ENCODE assay signal across 8 mouse cellular contexts in genomic region chr17:86964041-86964440, GRCm38 (mm10). TPM values are rescaled to one million over a fixed set of nuclear protein-coding genes. Genes with fewer than 3 reads are reported as not detected.
DNase-seq lines count a peak whose midpoint lies in the region; ATAC-seq lines count a peak whose summit lies in the region.

No protein-coding gene starts in this region.

- peak overlapping the region; percentile 90 for H3K4me3 ChIP-seq in heart, embryonic 11.5 days (ENCODE audit: low read depth, low read length)
- H3K4me3 ChIP-seq in limb, embryonic 10.5 days: peak overlapping the region; percentile 93
- peak overlapping the region; percentile 86 for H3K4me3 ChIP-seq in neural tube, embryonic 13.5 days

- ATAC-seq in heart, embryonic 11.5 days (replicated peaks; ENCODE audit: insufficient number of reproducible peaks, low FRiP score, low TSS enrichment): no peak
- peak; percentile 0; the same call in 1 of the 2 replicates for ATAC-seq in neural tube, embryonic 13.5 days (ENCODE audit: low read depth)

- no peaks in the 10 kb centered on the region for H3K9me3 ChIP-seq in heart, embryonic 11.5 days (replicated peaks; ENCODE audit: control insufficient read depth, low read length)
- no peaks in the 10 kb centered on the region for H3K9me3 ChIP-seq in limb, embryonic 10.5 days (replicated peaks)
- no peaks in the 10 kb centered on the region for H3K9me3 ChIP-seq in neural tube, embryonic 13.5 days

- WGBS in heart, embryonic 11.5 days (ENCODE audit: insufficient replicate concordance): 0% methylated on average over 6 of the region's 6 CpGs
- WGBS in limb, embryonic 10.5 days: under 1% methylated on average over 6 of the region's 6 CpGs
- WGBS in neural tube, embryonic 13.5 days: 0% methylated on average over 6 of the region's 6 CpGs

- peak overlapping the region; percentile 96 for H3K27ac ChIP-seq in heart, embryonic 11.5 days (ENCODE audit: low read depth, low read length)
- H3K27ac ChIP-seq in limb, embryonic 10.5 days: peak overlapping the region; percentile 95
- H3K27ac ChIP-seq in neural tube, embryonic 13.5 days (replicated peaks): peak overlapping the region; percentile 89

- peaks cover 56% of the 10 kb centered on the region for H3K4me1 ChIP-seq in heart, embryonic 11.5 days (ENCODE audit: control insufficient read depth, insufficient read depth, low read length)
- H3K4me1 ChIP-seq in limb, embryonic 10.5 days: peaks cover 50% of the 10 kb centered on the region
- peaks cover 54% of the 10 kb centered on the region for H3K4me1 ChIP-seq in neural tube, embryonic 13.5 days (replicated peaks)

- H3K9ac ChIP-seq in heart, embryonic 11.5 days (ENCODE audit: low read depth, low read length): peak overlapping the region; percentile 93
- peak overlapping the region; percentile 93 for H3K9ac ChIP-seq in neural tube, embryonic 13.5 days

- peak; percentile 44 for DNase-seq in cerebellum, adult 9-11 months
- DNase-seq in cerebellum, adult 11 months: no peak
- DNase-seq in MN1 (ENCODE audit: low spot score): peak; percentile 22
- DNase-seq in limb, embryonic 10.5 days (ENCODE audit: low spot score): peak; percentile 50
- DNase-seq in layer of hippocampus, postnatal 10 days (ENCODE audit: low spot score in 2 of 2): no peak
- DNase-seq in urinary bladder, postnatal 25 days (ENCODE audit: low spot score): no peak

- peak overlapping the region; percentile 90 for H3K4me2 ChIP-seq in heart, embryonic 11.5 days
- peak overlapping the region; percentile 81 for H3K4me2 ChIP-seq in neural tube, embryonic 13.5 days

- no peaks in the 10 kb centered on the region; the same call in 1 of the 2 replicates for H3K36me3 ChIP-seq in heart, embryonic 11.5 days (ENCODE audit: control insufficient read depth, insufficient read depth, low read length)
- 0 out of 2 replicates have a peak, but pooled peaks cover 27% of the 10 kb centered on the region for H3K36me3 ChIP-seq in limb, embryonic 10.5 days
- H3K36me3 ChIP-seq in neural tube, embryonic 13.5 days: no peaks in the 10 kb centered on the region

- no peaks in the 10 kb centered on the region for H3K27me3 ChIP-seq in heart, embryonic 11.5 days (ENCODE audit: control insufficient read depth, insufficient read depth, low read length)
- H3K27me3 ChIP-seq in limb, embryonic 10.5 days (ENCODE audit: low read depth, poor library complexity, severe bottlenecking): no peaks in the 10 kb centered on the region
- H3K27me3 ChIP-seq in neural tube, embryonic 13.5 days: no peaks in the 10 kb centered on the region

RNA-seq across cellular contexts. Expression of gene Rhoq, which starts 1.2 kb away (rescaled TPM):
- polyA plus RNA-seq in heart, embryonic 11.5 days (2014; fragmentation: Nextera tagmentation; extraction: Ambion mirVana): 21.9 and 24.7 TPM in 2 replicates
- polyA plus RNA-seq in limb, embryonic 10.5 days (2016; fragmentation: Nextera tagmentation; extraction: Ambion mirVana): 10.5 and 13.3 TPM in 2 replicates
- polyA plus RNA-seq in neural tube, embryonic 13.5 days (2015; fragmentation: Nextera tagmentation; extraction: Ambion mirVana): 8.7 and 10.5 TPM in 2 replicates
- 10 to 100 TPM; 38.6 to 39.4 TPM for total RNA-seq in layer of hippocampus, postnatal 10 days (2021)

RNA-seq across cellular contexts. Expression of gene Atp6v1e2, which starts 16.3 kb away (rescaled TPM):
- polyA plus RNA-seq in heart, embryonic 11.5 days (2014; fragmentation: Nextera tagmentation; extraction: Ambion mirVana): not detected in 2 replicates
- not detected in 2 replicates for polyA plus RNA-seq in limb, embryonic 10.5 days (2016; fragmentation: Nextera tagmentation; extraction: Ambion mirVana)
- polyA plus RNA-seq in neural tube, embryonic 13.5 days (2015; fragmentation: Nextera tagmentation; extraction: Ambion mirVana): not detected in 2 replicates
- under 1 TPM in 1 of 2 experiments, not detected in 1; 0.37 TPM for total RNA-seq in layer of hippocampus, postnatal 10 days (2021)

RNA-seq across cellular contexts. Expression of gene Tmem247, which starts 46.9 kb away (rescaled TPM):
- polyA plus RNA-seq in heart, embryonic 11.5 days (2014; fragmentation: Nextera tagmentation; extraction: Ambion mirVana): not detected in 2 replicates
- polyA plus RNA-seq in limb, embryonic 10.5 days (2016; fragmentation: Nextera tagmentation; extraction: Ambion mirVana): not detected in 2 replicates
- not detected in 2 replicates for polyA plus RNA-seq in neural tube, embryonic 13.5 days (2015; fragmentation: Nextera tagmentation; extraction: Ambion mirVana)
- total RNA-seq in layer of hippocampus, postnatal 10 days (2021): not detected

Comparison
In these comparisons a context has a peak if more than half of its experiments do, and no peak if none do; other contexts are left out.
1. DNase-seq: peak in cerebellum, adult 9-11 months (single experiment), MN1 (single experiment) and limb, embryonic 10.5 days (single experiment); none in cerebellum, adult 11 months (single experiment), layer of hippocampus, postnatal 10 days (0 of 2) and urinary bladder, postnatal 25 days (single experiment).
2. Peak in every context shown above with its lines, with median percentiles within 50 percentile points of each other: H3K27ac ChIP-seq and H3K4me3 ChIP-seq.